Mouse (Mus musculus) erythroid progenitor cell, adult 5-6 weeks (primary cell): ENCODE data around the gene Psmb7. TPM values are rescaled to one million over a fixed set of nuclear protein-coding genes. Genes with fewer than 3 reads are reported as not detected.

ENCODE experiments used
- ATAC-seq: replicated peaks from 2 replicates; pipeline ENCODE4 v1.8.0; 2016; ENCODE audit warnings: moderate number of reproducible peaks, mild to moderate bottlenecking, moderate TSS enrichment, inconsistent platforms; ENCODE audit not compliant: poor library complexity, low FRiP score, severe bottlenecking
- total RNA-seq, 2 experiments: library from RNA; stranded (forward) in 1 of 2; stranded (reverse) in 1 of 2; fragments of 150-400 nt in 1 of 2; fragments of 186-747, 209-891 nt in 1 of 2; gene quantifications; 2 replicates each; pipeline versions ENCODE4 v1.2.3 to v1.2.4; 2015 to 2017; ENCODE audit warnings: low replicate concordance in 2 of 2

Gene Psmb7
- total RNA-seq, 2 experiments from 2014 or later: 76.3 to 108 TPM

DNA sequence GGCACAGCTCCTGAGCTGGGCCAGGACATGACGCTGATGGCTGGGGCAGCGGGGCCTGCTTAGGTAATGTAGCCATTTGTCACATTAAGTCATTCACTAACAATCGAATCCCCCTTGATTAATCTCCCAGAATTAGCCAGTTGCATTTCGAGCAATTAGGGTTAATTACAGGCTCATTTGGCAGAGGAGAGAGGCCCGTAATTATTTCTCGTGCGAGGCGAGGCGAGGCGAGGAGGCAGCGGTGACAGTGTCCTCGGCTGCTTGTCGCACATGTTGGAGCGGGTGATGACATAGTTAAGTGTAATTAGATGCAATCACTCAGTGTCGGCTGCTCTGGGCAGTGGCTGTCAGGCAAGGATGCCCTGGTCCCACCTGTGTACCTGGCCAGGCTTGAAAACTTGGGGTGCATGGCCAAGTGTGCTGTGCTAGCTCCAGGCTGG is 91.9 kb downstream of the Psmb7 start:
- no peak for ATAC-seq

DNA sequence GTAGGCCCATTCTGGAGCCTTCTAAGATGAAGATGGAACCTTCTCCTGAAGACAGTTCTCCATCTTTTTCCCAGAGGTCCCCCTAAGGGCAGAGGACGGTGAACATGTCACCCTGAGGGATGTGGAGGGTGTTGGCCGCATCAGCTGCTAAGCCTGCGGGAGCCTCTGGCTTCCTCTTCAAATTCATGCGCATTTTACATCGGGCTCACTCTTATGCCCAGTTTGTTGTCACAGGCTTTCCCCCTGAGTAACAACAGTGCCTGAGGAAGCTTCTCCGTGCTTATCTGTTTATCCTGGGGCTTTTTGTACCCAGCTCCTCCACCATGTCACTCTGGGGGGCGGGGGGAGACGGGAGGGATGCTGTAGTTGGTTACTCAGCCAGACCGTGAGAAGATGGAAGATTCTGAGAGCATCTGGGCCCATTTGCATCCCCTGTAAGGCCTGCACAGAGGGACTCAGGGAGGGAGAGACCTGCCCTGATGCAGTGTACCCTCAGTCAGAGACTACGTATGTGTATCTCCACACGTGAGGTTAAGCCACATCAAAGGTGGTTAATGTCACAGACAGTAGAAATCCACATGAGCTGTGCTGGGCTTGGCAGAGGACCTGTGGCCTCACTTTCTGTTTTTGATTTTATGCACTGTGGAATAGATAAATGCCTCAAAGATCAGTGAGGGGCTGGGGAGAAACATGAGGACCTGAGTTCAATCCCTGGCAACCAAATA is 95.9 kb downstream of the Psmb7 start:
- ATAC-seq: no peak

DNA sequence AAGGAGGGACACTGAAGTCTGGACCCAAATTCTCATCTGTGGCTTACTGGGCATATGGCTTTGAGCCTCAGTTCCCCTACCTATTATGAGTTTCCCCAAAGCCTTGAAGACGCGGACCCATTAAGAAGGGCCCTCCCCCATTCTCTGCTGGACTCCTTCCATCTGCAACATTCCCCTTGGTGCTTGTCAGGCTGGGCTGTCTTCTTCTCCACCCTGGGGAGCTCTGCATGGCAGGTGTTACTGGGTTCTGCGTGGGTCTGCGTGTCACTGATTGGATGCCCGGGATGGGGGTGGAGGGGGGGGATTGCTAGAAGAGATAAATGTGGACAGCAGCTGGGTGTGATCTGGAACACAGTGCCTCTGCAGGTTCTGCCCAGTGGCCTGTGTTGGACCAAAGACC is 97.1 kb downstream of the Psmb7 start:
- ATAC-seq: no peak

DNA sequence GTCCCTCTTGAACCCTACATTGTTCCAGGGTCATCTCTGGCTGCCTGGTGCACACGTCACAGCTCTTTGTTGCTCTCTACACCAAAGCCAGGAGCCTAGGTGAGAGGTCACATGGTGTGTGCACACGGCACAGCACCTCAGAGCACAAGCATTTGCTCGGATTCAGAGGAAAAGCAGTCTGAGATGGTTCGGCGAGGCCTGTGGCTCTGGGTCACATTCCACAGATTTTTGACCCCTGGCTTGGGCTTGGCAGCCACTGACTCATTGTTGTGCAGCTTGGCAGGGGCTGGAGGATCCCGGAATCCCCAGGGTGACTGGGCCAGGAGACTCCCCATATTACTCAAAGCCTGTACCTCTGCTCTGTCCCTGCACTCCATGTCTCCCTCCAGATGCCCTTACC is 97.7 kb downstream of the Psmb7 start:
- ATAC-seq: no peak

DNA sequence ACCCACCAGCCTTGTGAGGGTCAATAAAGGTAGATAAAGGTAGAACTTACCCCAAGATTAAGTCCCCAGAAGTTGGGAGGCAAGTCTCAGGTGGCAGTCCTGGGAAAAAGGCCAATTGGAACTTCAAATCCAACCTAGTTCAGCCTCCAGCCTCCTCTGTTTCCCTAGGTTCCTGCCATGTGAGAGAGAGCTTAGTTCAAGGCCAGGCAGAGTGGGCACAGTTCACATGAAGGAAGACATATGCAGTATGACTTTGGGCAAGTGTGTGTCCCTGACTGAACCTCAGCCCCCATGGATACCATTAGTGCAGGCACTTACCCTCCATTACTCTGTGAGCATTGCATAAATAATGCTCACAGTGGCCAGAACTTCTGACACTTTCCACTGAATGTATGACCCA is 98.2 kb downstream of the Psmb7 start:
- no peak for ATAC-seq

DNA sequence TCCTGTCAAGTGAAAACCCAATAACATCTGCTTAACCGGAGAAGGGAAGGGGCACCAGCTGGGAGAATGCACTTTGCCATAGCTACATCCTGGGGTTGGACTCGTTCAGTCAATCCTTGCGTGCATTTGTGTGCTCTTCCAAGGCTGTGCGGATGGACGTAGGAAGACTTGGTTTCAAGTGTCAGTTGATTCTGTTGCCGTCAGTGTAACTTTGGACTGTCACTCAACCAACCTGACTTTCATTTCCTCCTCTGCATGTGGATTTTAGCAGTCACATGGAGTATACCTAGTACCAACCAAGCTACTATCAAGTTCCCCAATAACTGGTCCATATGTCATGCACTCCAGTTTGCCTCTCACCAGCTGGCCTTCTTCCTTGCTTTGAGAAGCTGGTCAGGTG is 98.9 kb downstream of the Psmb7 start:
- no peak for ATAC-seq

DNA sequence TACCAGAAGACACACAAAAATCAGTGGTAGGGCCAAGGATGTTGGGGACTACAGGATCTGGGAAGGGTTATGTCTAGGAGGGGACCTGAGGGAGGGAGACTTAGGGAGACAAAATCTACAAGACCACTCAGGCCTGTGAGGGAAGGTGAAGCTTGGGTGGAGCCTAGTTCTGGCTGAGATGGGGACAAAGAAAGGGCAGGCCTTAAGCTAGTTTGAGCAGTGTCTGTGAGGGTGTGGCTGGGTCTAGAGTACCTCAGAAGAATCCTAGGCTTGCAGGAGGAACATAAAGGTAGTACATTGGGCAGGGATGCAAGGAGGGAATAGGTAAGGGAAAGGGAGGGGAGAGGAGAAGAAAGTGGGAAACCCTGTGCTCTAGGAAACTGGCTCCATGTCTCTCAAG is 99.5 kb downstream of the Psmb7 start:
- ATAC-seq: no peak

DNA sequence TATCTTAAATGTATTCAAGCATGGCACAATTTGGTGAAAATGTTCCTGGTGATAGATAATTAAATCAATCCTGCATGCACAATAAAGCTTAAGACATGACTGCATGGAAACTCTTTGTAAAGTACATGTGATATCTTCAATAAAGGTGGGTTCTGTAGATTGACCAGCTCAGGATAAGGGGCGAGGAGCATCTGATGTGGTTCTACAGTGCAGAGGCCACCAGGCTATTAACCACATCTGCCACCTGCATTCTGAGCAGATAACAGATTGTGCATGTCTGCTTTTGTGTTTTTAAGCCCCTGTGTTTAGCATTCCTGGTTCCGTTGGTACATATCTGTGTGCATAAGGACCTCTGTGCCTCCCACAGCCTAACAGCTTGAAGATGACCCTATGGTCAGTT is 100.7 kb downstream of the Psmb7 start:
- ATAC-seq: no peak

DNA sequence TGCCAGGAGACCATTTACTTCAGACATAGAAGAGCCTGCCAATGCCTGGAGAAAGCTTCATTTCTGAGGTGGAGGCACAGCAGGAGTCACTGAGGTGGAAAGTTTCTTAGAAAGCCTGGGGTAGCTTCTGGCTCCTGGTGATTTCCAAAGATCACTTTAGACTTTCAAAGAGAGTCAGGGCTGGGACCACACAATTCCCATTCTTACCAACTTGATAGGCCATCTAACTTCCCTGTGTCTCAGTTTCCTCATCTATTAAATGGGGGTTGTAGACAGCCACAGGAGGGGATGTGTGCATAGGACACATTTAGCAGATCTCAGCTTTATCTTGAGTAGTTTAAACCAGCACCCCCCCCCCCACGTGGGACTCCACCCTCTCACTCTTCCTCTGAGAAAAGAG is 101.5 kb downstream of the Psmb7 start:
- ATAC-seq: no peak

DNA sequence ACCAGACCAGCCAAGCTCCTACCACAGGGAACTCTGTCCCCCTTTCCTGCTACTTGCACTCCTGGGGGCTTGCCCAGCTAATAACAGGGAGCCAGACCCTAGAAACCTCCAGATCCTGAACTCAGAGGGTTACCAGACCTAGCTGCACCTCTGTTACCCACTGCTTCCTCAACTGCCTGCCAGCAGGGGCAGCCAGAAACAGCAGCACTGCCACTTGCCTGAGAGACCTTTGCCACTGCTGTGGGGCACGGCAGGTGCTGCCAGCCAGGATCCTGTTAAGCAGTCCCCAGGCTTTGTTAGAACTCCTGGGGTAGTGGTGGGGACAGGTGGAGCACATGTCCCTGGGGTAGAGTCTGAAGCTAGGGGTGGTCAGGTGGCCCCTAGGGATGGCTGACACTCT is 102.3 kb downstream of the Psmb7 start:
- ATAC-seq: no peak

DNA sequence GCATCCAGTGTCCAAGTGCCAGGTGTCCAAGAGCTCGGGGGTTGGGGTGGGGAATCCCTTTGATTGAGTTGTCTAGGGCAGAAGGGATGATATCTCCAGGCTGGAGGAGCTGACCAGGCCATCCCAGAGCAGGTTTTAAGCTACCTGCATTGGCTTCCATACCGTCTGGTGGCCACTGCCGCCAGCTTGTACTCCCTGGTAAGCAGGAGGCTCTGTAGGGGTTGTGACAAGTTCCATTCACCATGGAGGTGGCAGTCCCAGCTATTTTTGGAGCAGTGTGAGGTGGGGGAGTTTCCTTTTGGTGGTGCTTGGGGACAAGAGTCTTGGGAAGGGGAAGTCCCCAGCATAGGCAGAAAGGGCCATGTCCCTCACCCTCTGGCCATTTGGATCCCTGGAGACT is 102.8 kb downstream of the Psmb7 start:
- no peak for ATAC-seq

DNA sequence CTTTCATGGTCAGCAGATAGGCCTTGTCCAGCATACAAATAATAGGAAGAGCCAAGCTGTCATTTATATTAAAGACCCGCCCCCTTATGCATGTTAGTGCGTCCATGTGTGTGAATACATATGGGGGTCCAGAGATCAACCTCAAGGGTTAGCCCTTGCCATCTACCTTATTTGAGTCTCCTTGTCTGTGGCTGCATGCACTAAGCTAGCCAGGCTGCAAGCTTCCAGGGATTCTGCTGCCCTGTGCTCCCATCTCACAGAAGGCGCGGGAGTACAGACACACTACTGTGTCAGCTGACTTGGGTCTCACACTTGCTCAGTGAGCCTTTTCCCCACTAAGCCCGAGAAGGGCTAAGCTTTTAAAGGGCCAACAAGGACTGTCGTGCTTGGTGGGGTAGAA is 103.2 kb downstream of the Psmb7 start:
- no peak for ATAC-seq

DNA sequence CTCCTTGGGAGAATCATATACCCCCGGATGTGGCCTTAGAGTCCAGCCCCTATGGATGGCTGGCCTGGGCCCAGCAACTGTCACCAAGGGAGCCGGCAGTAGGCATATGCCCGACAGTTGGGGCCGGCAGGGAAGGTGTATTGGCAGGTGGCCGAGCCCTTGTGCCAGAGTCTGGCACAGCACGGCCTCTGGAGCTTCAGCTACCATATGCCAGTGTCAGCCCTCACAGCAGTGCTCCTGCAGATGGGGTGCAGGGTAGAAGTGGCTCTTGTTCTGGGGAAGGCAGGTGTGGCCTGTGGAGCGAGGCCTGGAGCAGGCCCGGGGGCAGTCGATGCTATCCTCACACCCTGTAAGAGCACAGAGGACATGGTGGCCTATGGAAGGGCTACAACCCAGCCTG is 104.2 kb downstream of the Psmb7 start:
- ATAC-seq: no peak

Other genes starting within 250 kb of the Psmb7 start
- gene Nek6, start 132.4 kb downstream of the Psmb7 start, total RNA-seq (2015; ENCODE audit: low replicate concordance): 0.42 and 1.4 TPM in 2 replicates
- 0.90 and 1.2 TPM in 2 replicates for gene Nek6, start 132.4 kb downstream of the Psmb7 start, total RNA-seq (2017; ENCODE audit: low replicate concordance)
- not detected in 2 replicates for gene Nr5a1, start 70.5 kb upstream of the Psmb7 start, total RNA-seq (2015; ENCODE audit: low replicate concordance)
- gene Nr5a1, start 70.5 kb upstream of the Psmb7 start, total RNA-seq (2017; ENCODE audit: low replicate concordance): not detected in 2 replicates